Mouse (Mus musculus): ENCODE data around the gene Timm10.

GRCm38 (mm10) chr2:84798493-84798921 is 28.3 kb upstream of the Timm10 start, which contains the start of gene Ube2l6:
- TF ChIP-seq CTCF (IDR thresholded peaks at IDR 0.05; ENCODE audit: extremely low read depth, insufficient read depth, low read length) = no peak
- TF ChIP-seq POLR2A (IDR thresholded peaks at IDR 0.05; ENCODE audit: extremely low read depth, insufficient read depth, low read length) = no peak; the same call in 1 of the 2 replicates

All from cortical plate, adult 2 months (tissue).